Mouse (Mus musculus) liver, embryonic 15.5 days (tissue): Measurements from ENCODE around the gene Appl1. TPM values are rescaled to one million over a fixed set of nuclear protein-coding genes. Genes with fewer than 3 reads are reported as not detected.
"Not testable (repeated sequence)": the region's sequence is repeated elsewhere in the genome, so short reads cannot be mapped to it uniquely, and the experiment has no call there.

Experiments
- ATAC-seq: fragments of 200-750 bp; cut with Nextera tagmentation; 2 replicates; pipeline ENCODE4 v1.8.0; 2017; ENCODE audit warnings: moderate number of reproducible peaks, mild to moderate bottlenecking, moderate library complexity; ENCODE audit not compliant: insufficient read depth
- H3K27ac ChIP-seq: fragments of 300-500 bp; sonication (generic); replicated peaks from 2 replicates; pipeline ENCODE4 v1.5.1; 2015; ENCODE audit warnings: mild to moderate bottlenecking, inconsistent platforms
- H3K27me3 ChIP-seq: fragments of 300-500 bp; sonication (generic); 2 replicates; pipeline ENCODE4 v1.6.1; 2015; ENCODE audit warnings: mild to moderate bottlenecking, inconsistent platforms
- H3K36me3 ChIP-seq: fragments of 300-500 bp; sonication (generic); replicated peaks from 2 replicates; pipeline ENCODE4 v1.6.1; 2015; ENCODE audit warnings: moderate library complexity, mild to moderate bottlenecking, inconsistent platforms
- H3K4me1 ChIP-seq: fragments of 300-500 bp; sonication (generic); replicated peaks from 2 replicates; pipeline ENCODE4 v1.6.1; 2015; ENCODE audit warnings: inconsistent platforms
- H3K4me2 ChIP-seq: fragments of 300-500 bp; sonication (generic); 2 replicates; pipeline ENCODE4 v1.6.1; 2015; ENCODE audit warnings: moderate library complexity, mild to moderate bottlenecking, inconsistent platforms
- H3K4me3 ChIP-seq: fragments of 300-500 bp; sonication (generic); replicated peaks from 2 replicates; pipeline ENCODE4 v1.5.1; 2015; ENCODE audit warnings: mild to moderate bottlenecking, inconsistent platforms
- H3K9ac ChIP-seq: fragments of 300-500 bp; sonication (generic); 2 replicates; pipeline ENCODE4 v1.6.1; 2015; ENCODE audit warnings: moderate library complexity, mild to moderate bottlenecking, inconsistent platforms
- H3K9me3 ChIP-seq: fragments of 300-500 bp; sonication (generic); replicated peaks from 2 replicates; pipeline ENCODE4 v1.6.1; 2016; ENCODE audit warnings: inconsistent platforms
- WGBS: fragments of 180-500 bp; shearing (Covaris S2); methylation state at CpG from one replicate; pipeline ENCODE4 v1.1.7; 2015; ENCODE audit warnings: mixed read lengths; ENCODE audit not compliant: insufficient replicate concordance; 5-methylcytosine and 5-hydroxymethylcytosine counted together
- polyA plus RNA-seq: library from polyadenylated mRNA; unstranded; fragments of >200 nt; fragmentation: Nextera tagmentation; extraction: Ambion mirVana; gene quantifications from 2 replicates; pipeline ENCODE4 v1.2.1, GENCODE M21; 2015

Appl1 gene
- polyA plus RNA-seq, 1 experiment from 2014 or later = 8.3 TPM

DNA sequence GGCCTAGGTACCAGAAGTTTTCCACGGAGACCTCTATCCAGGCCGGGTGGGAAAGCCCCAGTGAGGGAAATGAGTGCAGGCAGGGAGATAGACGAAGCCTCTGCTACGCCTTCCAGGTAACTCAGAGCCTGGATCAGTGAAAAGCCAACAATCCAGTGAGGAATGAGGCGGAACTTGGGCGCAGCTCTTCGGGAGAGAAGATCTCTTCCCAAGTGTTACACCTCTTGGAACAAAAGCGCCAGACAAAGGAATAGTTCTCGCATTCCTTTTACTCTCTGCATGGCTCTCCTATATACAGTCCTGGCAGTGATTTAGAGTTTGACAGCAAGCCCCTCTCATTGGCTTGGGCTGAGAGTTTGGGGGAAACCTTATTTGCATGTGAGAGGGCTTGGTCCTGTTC lies 60.6 kb downstream of the Appl1 start:
- not testable (repeated sequence) for H3K4me1 ChIP-seq, H3K36me3 ChIP-seq, H3K27me3 ChIP-seq, H3K27ac ChIP-seq, H3K4me3 ChIP-seq, ATAC-seq, H3K4me2 ChIP-seq, H3K9me3 ChIP-seq, H3K9ac ChIP-seq
- 58% methylated on average over 9 of the region's 9 CpGs for WGBS

DNA sequence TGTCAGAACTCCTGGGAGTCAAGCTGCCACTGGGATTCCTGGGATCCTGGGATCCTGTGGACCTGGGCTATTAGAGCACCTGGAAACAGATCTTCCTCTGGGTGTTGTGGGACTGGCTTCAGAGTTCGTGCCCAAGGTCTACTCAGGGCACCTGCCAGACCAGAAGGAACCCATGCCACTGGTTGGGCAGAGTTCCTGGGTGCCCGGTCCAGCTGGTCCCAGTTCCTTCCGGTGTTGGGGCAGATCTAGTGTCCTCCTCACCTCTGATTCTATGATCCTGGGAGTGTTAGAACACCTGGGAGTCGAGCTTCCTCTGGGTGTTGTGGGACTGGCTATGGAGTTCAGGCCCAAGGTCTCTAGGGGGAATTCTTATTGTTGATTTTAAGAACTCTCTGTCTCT lies 63.6 kb downstream of the Appl1 start:
- H3K4me2 ChIP-seq = no peak overlapping the region
- H3K27me3 ChIP-seq = no peaks in the 10 kb centered on the region
- no peaks in the 10 kb centered on the region for H3K9me3 ChIP-seq
- no peaks in the 10 kb centered on the region for H3K36me3 ChIP-seq
- ATAC-seq = no peak
- no peak overlapping the region for H3K27ac ChIP-seq
- 56% methylated on average over 4 of the region's 4 CpGs for WGBS
- H3K4me1 ChIP-seq = no peaks in the 10 kb centered on the region
- no peak overlapping the region for H3K4me3 ChIP-seq
- H3K9ac ChIP-seq = no peak overlapping the region

DNA sequence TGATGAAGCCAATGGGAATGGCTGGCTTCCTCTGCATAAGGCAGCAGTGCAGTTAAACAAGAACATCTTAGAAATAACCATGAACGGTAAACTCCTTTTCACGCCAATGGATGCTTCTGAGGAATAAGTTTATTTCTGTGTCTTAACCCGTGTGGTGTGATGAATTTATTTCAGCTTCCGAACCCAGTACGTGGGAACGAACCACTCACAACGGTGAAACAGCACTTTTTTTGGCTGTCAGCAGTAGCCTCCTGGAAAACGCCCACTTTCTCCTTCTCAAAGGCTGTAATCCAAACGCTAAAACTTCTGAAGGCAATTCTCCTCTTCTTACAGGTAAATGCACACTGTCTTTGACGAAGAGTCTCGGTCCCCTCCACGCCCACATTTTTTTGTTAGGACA lies 70.1 kb downstream of the Appl1 start:
- Histone ChIP-seq H3K27ac (no peak overlapping the region), H3K4me3 (no peak overlapping the region), H3K27me3 (no peaks in the 10 kb centered on the region), H3K36me3 (no peaks in the 10 kb centered on the region), H3K9ac (no peak overlapping the region), H3K4me1 (no peaks in the 10 kb centered on the region), H3K4me2 (no peak overlapping the region), H3K9me3 (no peaks in the 10 kb centered on the region)
- ATAC-seq = no peak
- 70% methylated on average over 12 of the region's 12 CpGs for WGBS

DNA sequence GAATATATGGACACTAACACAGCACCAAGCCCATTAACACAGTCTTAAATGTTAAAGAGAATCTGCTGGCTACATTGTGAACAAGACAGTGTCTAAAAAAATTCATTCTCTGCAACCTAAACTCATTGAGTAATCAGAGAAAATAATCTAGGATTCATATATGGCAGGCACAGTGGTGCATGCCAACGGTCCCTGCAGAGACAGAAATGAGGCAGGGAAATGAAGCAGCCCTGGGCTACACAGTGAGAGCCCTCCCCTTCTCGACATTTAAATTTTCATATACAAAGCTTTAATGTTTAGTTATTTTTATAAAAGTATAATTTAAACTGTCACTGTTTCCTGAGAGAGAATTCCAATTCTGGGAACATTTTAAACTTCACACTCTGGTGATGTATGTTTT lies 71.5 kb downstream of the Appl1 start:
- H3K27ac ChIP-seq = no peak overlapping the region
- H3K9ac ChIP-seq = no peak overlapping the region
- no peaks in the 10 kb centered on the region for H3K9me3 ChIP-seq
- H3K4me1 ChIP-seq = no peaks in the 10 kb centered on the region
- no peak overlapping the region for H3K4me2 ChIP-seq
- no peak for ATAC-seq
- H3K36me3 ChIP-seq = no peaks in the 10 kb centered on the region
- H3K27me3 ChIP-seq = no peaks in the 10 kb centered on the region
- WGBS = 68% methylated on average over 2 of the region's 2 CpGs
- H3K4me3 ChIP-seq = no peak overlapping the region

DNA sequence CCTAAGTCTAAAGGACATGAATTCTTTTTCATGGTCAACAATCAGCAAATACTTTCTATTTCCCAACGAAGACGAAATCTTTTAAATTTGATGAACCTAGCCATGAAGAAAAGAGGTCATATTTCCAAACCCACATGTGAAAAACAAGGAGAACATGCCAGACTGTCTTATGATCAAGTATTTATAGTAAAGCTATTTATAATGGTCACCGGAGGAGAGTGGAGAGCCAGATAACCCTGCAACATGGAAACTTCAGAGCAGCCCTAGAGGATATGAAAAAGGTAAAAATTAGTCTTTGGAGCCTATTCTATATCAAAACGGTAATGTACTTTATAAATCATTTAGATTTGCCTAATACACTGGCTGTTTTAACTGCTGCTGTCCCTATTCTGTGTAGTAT lies 76.6 kb downstream of the Appl1 start, which contains the start of gene Asb14:
Gene Asb14, plus strand, starts transcription at position 166 of the 400 bp plus-strand sequence.
- Histone ChIP-seq H3K27me3 (no peaks in the 10 kb centered on the region), H3K27ac (no peak within 1 kb of the TSS), H3K4me2 (no peak within 1 kb of the TSS), H3K36me3 (no peaks in the 10 kb centered on the region), H3K4me1 (no peaks in the 10 kb centered on the region), H3K9ac (no peak within 1 kb of the TSS), H3K4me3 (no peak within 1 kb of the TSS), H3K9me3 (no peaks in the 10 kb centered on the region)
- WGBS = 67% methylated on average over 4 of the region's 4 CpGs
- no peak for ATAC-seq

DNA sequence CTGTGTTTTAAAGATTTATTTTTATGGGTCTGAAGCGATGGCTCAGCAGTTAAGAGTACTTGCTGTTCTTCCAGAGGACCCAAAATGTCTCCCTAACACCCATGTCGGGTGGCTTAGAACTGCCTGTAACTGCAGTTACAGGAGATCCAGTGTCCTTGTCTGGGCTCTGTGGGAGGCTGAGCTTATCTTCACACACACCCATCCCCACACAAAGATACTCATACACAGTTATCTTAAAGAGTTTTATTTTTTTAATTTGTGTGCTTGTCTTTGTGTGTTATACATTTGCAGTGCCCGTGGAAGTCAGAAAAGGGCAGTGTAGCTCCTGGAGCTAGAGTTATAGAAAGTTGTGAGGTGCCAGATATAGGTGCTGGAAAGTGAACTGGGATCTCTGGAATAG lies 80.3 kb downstream of the Appl1 start:
- Histone ChIP-seq H3K4me2 (no peak overlapping the region), H3K9ac (no peak overlapping the region), H3K27me3 (no peaks in the 10 kb centered on the region), H3K9me3 (no peaks in the 10 kb centered on the region), H3K4me1 (no peaks in the 10 kb centered on the region), H3K4me3 (no peak overlapping the region), H3K27ac (no peak overlapping the region), H3K36me3 (no peaks in the 10 kb centered on the region)
- 30% methylated on average over 3 of the region's 3 CpGs for WGBS
- no peak for ATAC-seq

DNA sequence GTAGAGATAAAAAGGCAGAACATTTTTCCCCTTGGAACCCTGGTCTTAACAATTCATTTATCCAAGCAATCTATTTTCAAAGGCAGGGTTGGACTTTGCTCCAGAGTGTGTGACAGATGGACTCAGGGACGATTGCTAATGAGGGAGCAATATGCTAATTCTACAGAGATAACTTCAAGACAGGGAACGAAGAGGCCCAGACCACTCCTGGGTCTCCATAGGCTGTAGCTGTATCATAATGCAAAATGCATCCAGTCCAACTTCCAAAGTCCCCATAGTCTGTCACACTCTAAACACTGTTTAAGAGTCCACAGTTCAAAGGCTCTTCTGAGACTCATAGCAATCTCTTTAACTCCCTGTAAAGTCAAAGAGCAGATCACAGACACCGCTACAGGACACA lies 83.8 kb downstream of the Appl1 start:
- Histone ChIP-seq H3K4me2 (no peak overlapping the region), H3K36me3 (no peaks in the 10 kb centered on the region), H3K9ac (no peak overlapping the region), H3K4me3 (no peak overlapping the region), H3K27me3 (no peaks in the 10 kb centered on the region), H3K4me1 (no peaks in the 10 kb centered on the region), H3K9me3 (no peaks in the 10 kb centered on the region), H3K27ac (no peak overlapping the region)
- 62% methylated on average over 3 of the region's 3 CpGs for WGBS
- no peak for ATAC-seq

DNA sequence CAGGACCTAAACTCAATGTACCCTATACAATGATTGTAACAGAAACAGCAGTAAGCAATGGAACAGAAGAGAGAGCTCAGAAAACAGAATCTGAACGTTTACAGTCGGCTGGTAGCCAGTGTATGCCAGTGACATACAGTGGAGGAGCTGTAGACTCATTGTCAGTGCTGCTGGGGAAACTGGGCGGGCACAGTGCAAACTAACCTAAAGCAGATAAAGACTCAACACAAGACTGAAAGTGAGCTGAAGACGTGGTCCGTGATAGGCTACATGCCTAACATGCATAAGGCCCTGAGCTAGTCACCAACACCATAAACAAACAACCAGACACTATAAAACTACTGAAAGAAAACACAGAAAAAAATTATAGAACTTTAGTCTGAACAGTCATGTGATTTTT lies 89.3 kb downstream of the Appl1 start:
- no peak overlapping the region for H3K27ac ChIP-seq
- H3K4me3 ChIP-seq = no peak overlapping the region
- no peak for ATAC-seq

DNA sequence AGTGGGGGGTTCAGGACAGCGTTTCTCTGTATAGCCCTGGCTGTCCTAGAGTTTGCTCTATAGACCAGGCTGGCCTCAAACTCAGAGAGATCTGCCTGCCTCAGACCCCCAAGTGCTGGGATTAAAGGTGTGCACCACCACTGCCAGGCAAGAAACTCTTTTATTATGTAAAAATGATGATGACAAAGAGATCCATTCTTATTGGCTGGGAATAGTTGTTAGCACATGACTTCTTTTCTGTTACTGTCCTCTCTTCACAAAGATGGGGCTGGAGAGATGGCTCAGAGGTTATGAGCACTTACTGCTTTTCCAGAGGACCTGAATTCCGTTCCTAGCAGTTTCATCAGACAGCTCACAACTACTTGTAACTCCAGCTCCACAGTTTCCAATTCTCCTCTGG lies 91.1 kb downstream of the Appl1 start:
- no peak overlapping the region for H3K27ac ChIP-seq
- no peaks in the 10 kb centered on the region for H3K4me1 ChIP-seq
- no peak overlapping the region for H3K4me2 ChIP-seq
- no peaks in the 10 kb centered on the region for H3K9me3 ChIP-seq
- no peak for ATAC-seq
- WGBS = 66% methylated on average over 2 of the region's 2 CpGs
- H3K4me3 ChIP-seq = no peak overlapping the region
- H3K36me3 ChIP-seq = no peaks in the 10 kb centered on the region
- H3K9ac ChIP-seq = no peak overlapping the region
- H3K27me3 ChIP-seq = no peaks in the 10 kb centered on the region

More for the DNA sequence above, 89.3 kb downstream of the Appl1 start:
- H3K4me2 ChIP-seq = no peak overlapping the region
- no peak overlapping the region for H3K9ac ChIP-seq
- H3K27me3 ChIP-seq = no peaks in the 10 kb centered on the region
- no peaks in the 10 kb centered on the region for H3K4me1 ChIP-seq
- no peaks in the 10 kb centered on the region for H3K9me3 ChIP-seq
- no peaks in the 10 kb centered on the region for H3K36me3 ChIP-seq
- 32% methylated on average over 5 of the region's 5 CpGs for WGBS

DNA sequence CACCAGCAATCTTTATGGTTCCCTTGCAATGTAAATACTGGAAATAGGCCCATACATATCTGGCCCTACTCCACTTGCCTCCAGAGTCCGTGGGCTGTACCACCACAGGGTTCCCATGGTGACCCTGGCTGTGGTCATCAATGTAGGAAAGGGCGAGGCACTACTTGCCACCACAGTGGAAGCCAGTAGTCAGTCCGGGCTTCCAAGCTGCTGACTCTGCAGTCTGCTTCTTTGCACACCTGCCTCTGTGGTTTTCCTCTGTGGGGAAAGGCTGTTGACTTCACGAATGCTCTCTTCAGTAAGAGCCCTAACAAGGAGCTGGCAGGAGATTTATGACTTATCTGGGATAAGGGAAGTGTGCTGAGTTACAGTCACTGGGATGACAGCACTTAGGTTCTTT lies 92.3 kb downstream of the Appl1 start:
- H3K27me3 ChIP-seq = no peaks in the 10 kb centered on the region
- H3K36me3 ChIP-seq = no peaks in the 10 kb centered on the region
- no peak overlapping the region for H3K4me2 ChIP-seq
- WGBS = 9% methylated on average over 4 of the region's 4 CpGs
- H3K9ac ChIP-seq = no peak overlapping the region
- H3K4me1 ChIP-seq = no peaks in the 10 kb centered on the region
- H3K9me3 ChIP-seq = no peaks in the 10 kb centered on the region
- H3K27ac ChIP-seq = no peak overlapping the region
- no peak overlapping the region for H3K4me3 ChIP-seq
- ATAC-seq = no peak
